Mouse (Mus musculus) neural tube, embryonic 12.5 days (tissue): ENCODE data around the gene Btg2. TPM values are rescaled to one million over a fixed set of nuclear protein-coding genes. Genes with fewer than 3 reads are reported as not detected.

Experiments used
- ATAC-seq: fragments of 200-750 bp; cut with Nextera tagmentation; 2 replicates; pipeline ENCODE4 v1.8.0; 2017; ENCODE audit warnings: low read depth, mild to moderate bottlenecking, moderate TSS enrichment, moderate library complexity; ENCODE audit not compliant: low FRiP score
- H3K27ac ChIP-seq: fragments of 300-500 bp; sonication (generic); 2 replicates; pipeline ENCODE4 v1.5.1; 2016
- H3K27me3 ChIP-seq: fragments of 300-500 bp; sonication (generic); replicated peaks from 2 replicates; pipeline ENCODE4 v1.6.1; 2016; ENCODE audit warnings: mild to moderate bottlenecking
- H3K36me3 ChIP-seq: fragments of 300-500 bp; sonication (generic); 2 replicates; pipeline ENCODE4 v1.6.1; 2016; ENCODE audit warnings: mild to moderate bottlenecking
- H3K4me1 ChIP-seq: fragments of 300-500 bp; sonication (generic); 2 replicates; pipeline ENCODE4 v1.6.1; 2016
- H3K4me2 ChIP-seq: fragments of 300-500 bp; sonication (generic); replicated peaks from 2 replicates; pipeline ENCODE4 v1.6.1; 2016; ENCODE audit warnings: mild to moderate bottlenecking
- H3K4me3 ChIP-seq: fragments of 300-500 bp; sonication (generic); 2 replicates; pipeline ENCODE4 v1.5.1; 2016
- H3K9ac ChIP-seq: fragments of 300-500 bp; sonication (generic); 2 replicates; pipeline ENCODE4 v1.6.1; 2016; ENCODE audit warnings: mild to moderate bottlenecking
- H3K9me3 ChIP-seq: fragments of 300-500 bp; sonication (generic); 2 replicates; pipeline ENCODE4 v1.6.1; 2016; ENCODE audit warnings: mild to moderate bottlenecking
- WGBS: fragments of 180-500 bp; shearing (Covaris S2); methylation state at CpG from one replicate; pipeline ENCODE4 v1.1.7; 2016; 5-methylcytosine and 5-hydroxymethylcytosine counted together
- polyA plus RNA-seq: library from polyadenylated mRNA; unstranded; fragments of >200 nt; fragmentation: Nextera tagmentation; extraction: Ambion mirVana; gene quantifications from 2 replicates; pipeline ENCODE4 v1.2.1, GENCODE M21; 2016

Btg2 gene
- polyA plus RNA-seq, 1 experiment from 2014 or later: 120 TPM

GRCm38 (mm10) chr1:134097080-134097855, 18.3 kb upstream of the Btg2 start:
- Histone ChIP-seq H3K4me1 (peaks cover 75% of the 10 kb centered on the region), H3K9ac (no peak overlapping the region), H3K4me2 (no peak overlapping the region), H3K4me3 (no peak overlapping the region), H3K36me3 (no peaks in the 10 kb centered on the region), H3K9me3 (no peaks in the 10 kb centered on the region), H3K27ac (peak overlapping the region; percentile 79), H3K27me3 (no peaks in the 10 kb centered on the region)
- WGBS: 90% methylated on average over 7 of the region's 7 CpGs
- ATAC-seq: no peak

GRCm38 (mm10) chr1:134096264-134096934, 17.5 kb upstream of the Btg2 start:
- Histone ChIP-seq H3K9ac (no peak overlapping the region), H3K4me2 (0 out of 2 replicates have a peak overlapping the region, but pooled peaks have one; percentile 19), H3K9me3 (no peaks in the 10 kb centered on the region), H3K4me3 (no peak overlapping the region), H3K27ac (peak overlapping the region; percentile 79), H3K27me3 (no peaks in the 10 kb centered on the region), H3K4me1 (peaks cover 79% of the 10 kb centered on the region), H3K36me3 (no peaks in the 10 kb centered on the region)
- peak; percentile 85 for ATAC-seq
- 26% methylated on average over 14 of the region's 14 CpGs for WGBS

GRCm38 (mm10) chr1:134095721-134096120, 16.8 kb upstream of the Btg2 start:
- Histone ChIP-seq H3K9ac (no peak overlapping the region), H3K27ac (peak overlapping the region; percentile 79), H3K36me3 (no peaks in the 10 kb centered on the region), H3K27me3 (no peaks in the 10 kb centered on the region), H3K4me1 (peaks cover 79% of the 10 kb centered on the region), H3K4me3 (no peak overlapping the region), H3K9me3 (no peaks in the 10 kb centered on the region), H3K4me2 (0 out of 2 replicates have a peak overlapping the region, but pooled peaks have one; percentile 9)
- ATAC-seq: no peak
- 84% methylated on average over 4 of the region's 4 CpGs for WGBS

- H3K9ac ChIP-seq: no peak overlapping the region
- H3K27ac ChIP-seq: no peak overlapping the region
- H3K4me2 ChIP-seq: no peak overlapping the region
- H3K9me3 ChIP-seq: no peaks in the 10 kb centered on the region
- H3K4me3 ChIP-seq: no peak overlapping the region
- H3K36me3 ChIP-seq: no peaks in the 10 kb centered on the region
- ATAC-seq: no peak
- WGBS: 62% methylated on average over 7 of the region's 7 CpGs
- H3K27me3 ChIP-seq: no peaks in the 10 kb centered on the region
- peaks cover 79% of the 10 kb centered on the region for H3K4me1 ChIP-seq
Measured at GRCm38 (mm10) chr1:134095033-134095612, 16.2 kb upstream of the Btg2 start.

- Histone ChIP-seq H3K9ac (peak overlapping the region; percentile 52; the same call in 1 of the 2 replicates), H3K36me3 (no peaks in the 10 kb centered on the region), H3K27me3 (no peaks in the 10 kb centered on the region), H3K9me3 (no peaks in the 10 kb centered on the region), H3K27ac (0 out of 2 replicates have a peak overlapping the region, but pooled peaks have one; percentile 66), H3K4me3 (no peak overlapping the region), H3K4me2 (peak overlapping the region; percentile 68), H3K4me1 (peaks cover 69% of the 10 kb centered on the region)
- 68% methylated on average over 13 of the region's 13 CpGs for WGBS
- no peak for ATAC-seq
Measured at GRCm38 (mm10) chr1:134093771-134094526, 15.0 kb upstream of the Btg2 start.

- Histone ChIP-seq H3K4me2 (peak overlapping the region; percentile 68), H3K4me1 (peaks cover 60% of the 10 kb centered on the region), H3K27ac (peak overlapping the region; percentile 66), H3K4me3 (peak overlapping the region; percentile 37), H3K9me3 (no peaks in the 10 kb centered on the region), H3K27me3 (no peaks in the 10 kb centered on the region), H3K9ac (peak overlapping the region; percentile 52), H3K36me3 (no peaks in the 10 kb centered on the region)
- 3% methylated on average over 43 of the region's 43 CpGs for WGBS
- peak; percentile 70 for ATAC-seq
Measured at GRCm38 (mm10) chr1:134092852-134093770, 14.2 kb upstream of the Btg2 start.

GRCm38 (mm10) chr1:134092368-134092767, 13.4 kb upstream of the Btg2 start:
- no peaks in the 10 kb centered on the region for H3K36me3 ChIP-seq
- no peak for ATAC-seq
- H3K4me3 ChIP-seq: peak overlapping the region; percentile 37
- H3K27me3 ChIP-seq: no peaks in the 10 kb centered on the region
- peaks cover 53% of the 10 kb centered on the region for H3K4me1 ChIP-seq
- WGBS: 38% methylated on average over 6 of the region's 6 CpGs
- no peaks in the 10 kb centered on the region for H3K9me3 ChIP-seq
- H3K9ac ChIP-seq: peak overlapping the region; percentile 52
- peak overlapping the region; percentile 66; the same call in 1 of the 2 replicates for H3K27ac ChIP-seq
- H3K4me2 ChIP-seq: peak overlapping the region; percentile 68

GRCm38 (mm10) chr1:134091851-134092250, 12.9 kb upstream of the Btg2 start:
- Histone ChIP-seq H3K9ac (no peak overlapping the region), H3K9me3 (no peaks in the 10 kb centered on the region), H3K27ac (no peak overlapping the region), H3K27me3 (no peaks in the 10 kb centered on the region), H3K4me3 (no peak overlapping the region), H3K4me1 (peaks cover 51% of the 10 kb centered on the region), H3K36me3 (no peaks in the 10 kb centered on the region), H3K4me2 (no peak overlapping the region)
- 66% methylated on average over 3 of the region's 3 CpGs for WGBS
- no peak for ATAC-seq

- Histone ChIP-seq H3K27ac (no peak overlapping the region), H3K9me3 (no peaks in the 10 kb centered on the region), H3K9ac (no peak overlapping the region), H3K27me3 (no peaks in the 10 kb centered on the region), H3K4me3 (no peak overlapping the region), H3K36me3 (no peaks in the 10 kb centered on the region), H3K4me1 (peaks cover 35% of the 10 kb centered on the region), H3K4me2 (no peak overlapping the region)
- no peak for ATAC-seq
- 91% methylated on average over 7 of the region's 7 CpGs for WGBS
Measured at GRCm38 (mm10) chr1:134089074-134089473, 10.2 kb upstream of the Btg2 start.

GRCm38 (mm10) chr1:134086811-134087398, 8.0 kb upstream of the Btg2 start:
- Histone ChIP-seq H3K4me1 (peaks cover 16% of the 10 kb centered on the region), H3K27me3 (no peaks in the 10 kb centered on the region), H3K9me3 (no peaks in the 10 kb centered on the region), H3K27ac (no peak overlapping the region; the same call in 1 of the 2 replicates), H3K9ac (0 out of 2 replicates have a peak overlapping the region, but pooled peaks have one; percentile 26), H3K4me2 (0 out of 2 replicates have a peak overlapping the region, but pooled peaks have one; percentile 12), H3K4me3 (no peak overlapping the region), H3K36me3 (no peaks in the 10 kb centered on the region)
- no peak; the same call in 1 of the 2 replicates for ATAC-seq
- WGBS: 60% methylated on average over 16 of the region's 16 CpGs

GRCm38 (mm10) chr1:134086017-134086416, 7.1 kb upstream of the Btg2 start:
- Histone ChIP-seq H3K4me2 (no peak overlapping the region), H3K4me3 (no peak overlapping the region), H3K9me3 (no peaks in the 10 kb centered on the region), H3K4me1 (peaks cover 16% of the 10 kb centered on the region), H3K27ac (no peak overlapping the region), H3K9ac (no peak overlapping the region), H3K27me3 (no peaks in the 10 kb centered on the region), H3K36me3 (no peaks in the 10 kb centered on the region)
- no peak for ATAC-seq
- 9% methylated on average over 3 of the region's 3 CpGs for WGBS
